Mouse (Mus musculus): ENCODE measurements at regions not wholly inside any gene's neighbourhood (a gene's known extent, or its start where the extent isn't known, plus 50 kb on each side); places are given as distances from the start of the nearest gene placed in this dataset.

GRCm38 (mm10) chr4:131546422-131547200, 291.5 kb downstream of the Ptpru start:
- TF ChIP-seq ETS1 (conservative IDR thresholded peaks at IDR 0.05; ENCODE audit: low read depth, low read length) (no peak), IRF4 (IDR thresholded peaks at IDR 0.05; ENCODE audit: low read depth, low read length) (no peak), POLR2A (IDR thresholded peaks at IDR 0.05; ENCODE audit: low read depth, low read length) (no peak), ZNF384 (IDR thresholded peaks at IDR 0.05; ENCODE audit: low read depth, low read length) (no peak), KAT2A (IDR thresholded peaks at IDR 0.05; ENCODE audit: insufficient replicate concordance, low read length) (no peak), CTCF (conservative IDR thresholded peaks at IDR 0.05 in 1 of 2, IDR thresholded peaks at IDR 0.05 in 1 of 2; ENCODE audit: low read depth in 2 of 2, low read length in 2 of 2) (no peak), ZKSCAN1 (IDR thresholded peaks at IDR 0.05; ENCODE audit: borderline replicate concordance, low read depth, low read length) (no peak)

Measured in CH12.LX (cell line).